Mouse (Mus musculus): ENCODE results near the gene Atp5d.
"Not testable (repeated sequence)": the region's sequence is repeated elsewhere in the genome, so short reads cannot be mapped to it uniquely, and the experiment has no call there.

Atp5d gene

DNA sequence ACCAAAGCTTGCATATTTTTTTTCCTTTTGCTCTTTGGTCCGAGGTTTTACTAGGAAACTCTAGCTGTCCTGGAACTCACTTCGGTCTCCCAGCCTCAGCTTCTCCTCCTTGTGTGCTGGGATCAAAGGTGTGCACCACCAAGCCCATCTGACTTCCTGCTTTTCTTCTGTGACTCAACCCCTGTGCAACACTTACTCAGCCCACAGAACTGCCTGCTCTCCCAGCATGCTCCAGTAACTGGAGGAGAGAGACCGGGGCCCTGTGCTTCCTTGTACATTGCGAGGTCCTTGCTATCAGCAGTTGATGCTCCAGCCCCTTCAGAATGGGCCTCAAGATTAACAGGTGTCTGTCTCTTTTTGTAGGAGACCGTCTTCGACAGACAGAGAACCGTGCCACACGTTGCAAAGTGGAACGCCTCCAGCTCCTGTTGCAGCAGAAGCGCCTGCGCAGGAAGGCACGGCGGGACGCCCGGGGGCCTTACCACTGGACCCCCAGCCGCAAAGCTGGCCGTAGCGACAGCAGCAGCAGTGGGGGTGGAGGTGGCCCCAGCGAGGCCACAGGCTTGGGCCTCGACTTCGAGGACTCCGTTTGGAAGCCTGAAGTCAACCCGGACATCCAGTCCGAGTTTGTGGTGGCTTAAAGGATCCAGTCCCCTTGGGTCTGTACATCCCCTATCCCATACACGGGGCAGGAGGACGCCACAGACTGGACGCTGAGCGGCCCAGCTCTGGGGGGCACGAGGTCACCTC lies 17.7 kb downstream of the Atp5d start:
- no peak for DNase-seq

- DNase-seq: no peak
These were observed 18.3 kb downstream of the Atp5d start for GRCm38 (mm10) chr10:80156752-80157053.

DNA sequence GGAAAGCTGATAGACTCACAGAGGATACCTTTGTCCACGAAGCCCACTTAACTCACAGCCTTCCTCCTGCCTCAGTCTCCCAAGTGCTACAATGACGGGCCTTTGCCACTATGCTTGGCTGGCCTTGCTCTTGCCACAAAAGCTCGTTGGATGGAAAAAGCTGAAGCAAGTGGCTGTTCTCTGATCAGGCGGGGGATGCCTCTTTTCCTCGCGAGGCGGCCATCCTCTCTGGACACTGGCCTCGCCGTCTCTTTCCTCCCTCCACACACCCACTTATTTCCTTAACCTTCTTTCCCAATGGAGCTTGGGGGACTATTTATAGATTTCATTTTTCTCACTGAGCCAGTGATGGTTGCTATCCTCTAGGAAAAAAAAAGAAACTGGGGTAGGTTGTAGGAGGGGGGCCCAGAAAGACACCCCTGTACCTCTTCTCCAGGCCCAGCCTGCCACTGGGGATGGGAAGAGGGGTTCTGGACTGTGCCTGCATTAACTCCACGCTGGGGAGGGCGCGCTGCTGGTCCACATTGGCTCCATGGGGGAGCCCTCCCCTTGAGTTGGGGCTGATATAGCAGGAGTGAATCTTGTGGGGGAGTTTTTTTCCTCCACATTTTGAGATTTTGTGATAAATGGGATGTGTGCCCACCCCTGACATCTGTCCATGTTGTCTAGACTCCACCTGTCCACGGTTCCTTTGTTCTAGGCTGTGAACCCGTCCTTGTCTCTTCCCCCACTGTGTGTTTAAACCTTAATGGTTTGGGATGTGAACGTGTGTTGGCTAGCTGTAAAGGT lies 18.9 kb downstream of the Atp5d start:
- DNase-seq: peak; percentile 37

GRCm38 (mm10) chr10:80158307-80158986 lies 20.0 kb downstream of the Atp5d start:
- DNase-seq: peak; percentile 75

DNA sequence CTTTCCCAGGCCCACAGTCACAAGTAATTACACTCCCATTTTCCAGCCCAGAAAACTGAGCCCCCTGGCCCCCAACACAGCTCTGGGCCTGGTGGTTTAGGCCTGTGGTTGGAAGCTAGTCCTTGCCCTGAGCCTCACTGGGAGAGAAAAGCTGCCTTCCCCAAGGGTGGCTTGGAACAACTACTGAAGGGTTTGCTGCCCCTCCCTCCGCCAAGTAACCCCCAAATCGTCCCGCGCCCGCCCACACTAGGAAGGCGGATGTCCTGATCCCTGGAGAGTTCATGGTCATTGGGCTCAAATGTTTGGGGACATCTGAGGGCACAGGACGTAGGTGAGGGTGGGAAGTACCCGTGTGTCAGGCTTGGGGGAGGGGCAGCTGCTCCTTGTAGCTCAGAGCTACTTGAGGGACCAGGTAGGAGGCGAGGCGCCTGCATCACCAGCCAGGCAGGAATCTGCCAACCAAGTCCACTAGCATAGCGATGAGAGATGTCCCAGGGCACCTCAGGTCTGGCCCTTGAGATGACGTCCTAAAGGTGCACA lies 20.7 kb downstream of the Atp5d start:
- DNase-seq: peak; percentile 81

- DNase-seq: peak; percentile 99
These were observed 21.4 kb downstream of the Atp5d start for GRCm38 (mm10) chr10:80159561-80160454.

GRCm38 (mm10) chr10:80160455-80161371 lies 22.3 kb downstream of the Atp5d start:
- DNase-seq: peak; percentile 71

GRCm38 (mm10) chr10:80161522-80162242 lies 23.2 kb downstream of the Atp5d start:
- peak; percentile 65 for DNase-seq

DNA sequence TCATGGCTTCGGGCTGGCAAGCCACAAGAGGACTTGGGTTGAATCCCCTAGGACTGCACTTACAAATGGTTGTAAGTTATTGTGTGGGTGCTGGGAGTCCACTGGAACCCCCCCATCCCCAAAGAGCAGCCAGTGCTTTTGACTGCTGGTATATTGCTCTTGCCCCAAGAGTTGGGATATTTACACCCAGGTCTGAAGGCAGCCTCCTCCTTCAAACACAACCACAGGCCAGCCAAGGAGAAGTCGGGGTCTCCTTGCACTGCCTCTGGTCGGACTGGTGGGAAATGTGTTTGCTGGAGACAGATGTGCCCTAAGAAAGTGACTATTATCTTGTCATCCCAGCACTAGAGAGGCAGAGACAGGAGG lies 23.8 kb downstream of the Atp5d start:
- DNase-seq: no peak

DNA sequence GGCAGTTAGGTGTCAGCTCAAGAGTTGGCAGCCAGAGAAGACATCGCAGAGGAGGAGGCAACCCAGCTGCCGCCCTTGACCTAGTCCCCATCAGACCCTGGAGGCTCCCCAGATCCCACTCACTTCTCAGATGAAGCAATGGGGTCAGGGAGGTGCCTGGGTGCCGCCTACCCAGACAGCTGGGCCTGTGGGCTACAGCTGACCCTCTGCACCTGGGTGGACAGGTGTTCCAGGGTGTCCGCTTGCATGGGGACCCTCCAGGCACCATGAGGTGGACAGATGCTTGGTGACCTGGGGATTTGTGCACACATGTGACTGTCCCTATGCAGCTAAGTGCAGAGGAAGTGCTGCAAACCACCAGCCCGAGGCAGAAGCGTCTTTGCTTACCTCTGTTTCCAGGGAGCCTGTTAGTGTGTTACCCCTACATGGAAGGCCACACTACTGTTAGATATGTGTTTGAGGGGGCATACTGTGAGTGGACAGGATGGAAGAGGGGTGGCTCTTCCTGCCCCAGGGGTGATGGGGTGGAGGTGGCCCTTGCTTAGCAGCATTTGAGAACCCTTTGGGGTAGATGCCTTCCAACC lies 24.4 kb downstream of the Atp5d start:
- peak; percentile 50 for DNase-seq

DNA sequence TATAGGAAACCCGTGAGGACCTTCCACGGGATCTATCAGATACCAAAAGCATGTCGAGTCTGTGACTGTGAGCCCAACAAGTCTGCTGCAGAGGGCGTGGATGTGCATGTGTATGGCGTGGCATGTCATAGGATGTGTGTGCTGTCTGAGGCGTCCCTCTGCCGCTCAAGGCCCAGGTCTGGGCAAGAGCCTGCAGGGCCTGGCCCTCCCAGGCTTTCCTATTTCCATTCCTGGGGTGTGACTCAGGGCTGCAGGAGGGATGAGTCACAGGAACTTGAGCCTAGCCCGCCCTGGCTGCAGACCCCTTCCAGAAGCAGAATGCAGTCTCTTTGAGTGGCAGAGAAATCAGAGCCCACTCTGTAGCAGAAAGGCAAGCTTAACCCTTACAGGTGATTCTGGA lies 25.3 kb downstream of the Atp5d start:
- DNase-seq: peak; percentile 36

DNA sequence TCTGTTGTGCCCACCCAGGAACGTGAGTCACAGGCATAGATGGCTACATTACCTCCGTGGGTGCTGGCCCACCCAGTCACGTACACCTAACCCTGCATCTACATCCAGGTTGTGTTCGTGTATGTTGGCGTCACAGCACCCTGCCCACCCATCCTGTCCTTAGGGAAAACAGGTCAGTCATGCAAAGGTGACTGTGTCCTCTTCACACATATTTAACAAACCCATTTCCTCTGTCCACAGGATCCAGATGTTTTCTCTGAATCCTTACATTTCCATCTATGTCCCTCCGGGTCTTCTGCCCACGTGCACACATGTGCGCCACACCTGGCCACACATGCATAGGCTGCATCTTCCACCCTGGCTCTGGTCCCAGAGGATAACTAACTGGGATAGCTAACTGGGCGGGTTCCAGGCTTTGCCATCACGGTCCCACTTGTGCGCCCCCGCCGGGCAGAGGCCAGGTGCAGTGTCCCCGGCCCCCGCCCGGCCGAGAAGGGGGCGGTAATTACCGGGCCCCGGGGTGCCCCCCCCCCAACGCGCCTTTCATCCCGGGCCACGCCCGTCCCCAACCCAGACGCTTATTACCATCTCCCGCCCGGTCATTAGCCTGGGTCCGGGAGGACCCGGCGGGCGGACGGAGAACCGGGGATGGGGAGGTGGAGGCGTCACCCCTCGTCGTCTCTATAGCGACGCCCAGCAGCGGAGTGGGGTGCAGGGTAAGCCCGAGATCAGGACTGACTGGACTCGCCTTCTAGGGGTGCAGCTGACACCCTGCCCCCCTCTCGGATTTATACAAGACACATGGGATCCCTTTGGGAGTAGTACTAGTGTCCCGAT lies 25.9 kb downstream of the Atp5d start:
- DNase-seq: no peak

- DNase-seq: peak; percentile 92
These were observed 26.5 kb downstream of the Atp5d start for GRCm38 (mm10) chr10:80164998-80165344.

- peak; percentile 33 for DNase-seq
These were observed 27.1 kb downstream of the Atp5d start, which contains the start of gene Cirbp for GRCm38 (mm10) chr10:80165392-80166128. Gene Cirbp (plus strand): TSS chr10:80165985.

DNA sequence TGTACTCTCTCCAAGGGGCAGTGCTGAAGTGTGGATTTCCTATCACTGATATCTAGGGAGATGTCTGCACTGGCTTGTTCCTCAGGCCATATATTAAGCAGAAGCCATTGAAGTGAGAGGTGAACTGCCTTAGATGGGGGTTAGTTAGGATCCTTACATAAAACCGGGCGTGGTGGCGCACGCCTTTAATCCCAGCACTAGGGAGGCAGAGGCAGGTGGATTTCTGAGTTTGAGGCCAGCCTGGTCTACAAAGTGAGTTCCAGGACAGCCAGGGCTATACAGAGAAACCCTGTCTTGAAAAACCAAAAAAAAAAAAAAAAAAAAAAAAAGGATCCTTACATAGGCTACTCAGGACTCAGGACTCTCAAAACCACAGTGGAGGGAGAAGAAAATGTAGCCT lies 27.7 kb downstream of the Atp5d start:
- not testable (repeated sequence) for DNase-seq

DNA sequence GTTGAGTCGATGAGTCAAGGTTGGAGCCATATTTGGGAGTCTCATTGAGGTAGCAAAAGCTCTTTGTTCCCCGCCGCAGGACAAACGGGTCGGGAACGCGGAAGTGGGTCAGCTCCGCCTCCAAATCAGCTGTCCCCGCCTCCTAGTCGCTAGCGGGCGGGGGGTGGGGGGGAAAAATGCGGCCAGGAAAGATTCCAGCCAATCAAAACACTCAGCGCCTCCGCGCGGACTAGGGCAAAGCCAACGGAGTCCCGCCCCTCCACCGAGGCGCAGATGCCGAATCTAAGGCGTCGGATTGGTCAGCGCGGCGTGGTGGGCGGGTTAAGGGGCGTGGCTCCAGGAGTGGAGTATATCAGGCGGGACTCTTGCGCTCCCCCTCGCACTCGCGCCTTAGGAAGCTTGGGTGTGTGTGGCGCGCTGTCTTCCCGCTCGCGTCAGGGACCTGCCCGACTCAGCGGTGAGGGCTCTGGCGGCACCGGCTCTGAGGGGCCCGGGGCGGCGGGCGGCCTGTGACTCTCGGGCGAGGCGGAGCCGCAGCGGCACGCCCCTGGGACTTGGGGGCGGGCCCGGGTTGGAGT lies 29.1 kb downstream of the Atp5d start:
- DNase-seq: peak; percentile 99

- peak; percentile 93 for DNase-seq
These were observed 29.7 kb downstream of the Atp5d start for GRCm38 (mm10) chr10:80168038-80168661.

DNA sequence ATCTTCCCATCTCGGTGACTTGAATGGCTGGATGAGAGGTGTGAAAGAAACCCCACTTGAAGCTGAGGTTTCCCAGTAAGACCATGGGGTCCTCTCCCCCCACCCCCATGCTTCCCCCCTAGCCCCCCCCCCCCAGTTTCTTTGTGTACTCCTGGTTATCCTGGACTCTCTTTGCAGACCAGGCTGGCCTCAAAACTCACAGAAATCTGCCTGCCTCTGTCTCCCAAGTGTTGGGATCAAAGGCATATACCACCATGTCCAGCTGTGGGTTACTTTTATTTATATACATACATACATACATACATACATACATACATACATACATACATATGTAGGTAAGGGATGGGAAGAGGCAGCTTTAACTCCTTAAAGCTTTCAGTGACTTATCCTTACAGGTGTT lies 30.6 kb downstream of the Atp5d start:
- no peak for DNase-seq
